Mouse (Mus musculus): ENCODE data around the gene Stard7. TPM values are rescaled to one million over a fixed set of nuclear protein-coding genes. Genes with fewer than 3 reads are reported as not detected.
"Not testable (repeated sequence)": the region's sequence is repeated elsewhere in the genome, so short reads cannot be mapped to it uniquely, and the experiment has no call there.

The Stard7 gene
- polyA plus RNA-seq, 1 experiment from 2014 or later: 72.7 TPM

GRCm38 (mm10) chr2:127270300-127271041 is 453 bp downstream of the Stard7 start:
- Histone ChIP-seq H3K9ac (replicated peaks; ENCODE audit: low read depth, low read length) (peak overlapping the region; percentile 80), H3K4me3 (ENCODE audit: low read depth, low read length) (peak overlapping the region; percentile 98), H3K27ac (ENCODE audit: low read length) (peak overlapping the region; percentile 94), H3K4me2 (replicated peaks; ENCODE audit: low read depth, low read length) (peak overlapping the region; percentile 83), H3K4me1 (ENCODE audit: control insufficient read depth, insufficient read depth, low read length) (peaks cover 13% of the 10 kb centered on the region), H3K9me3 (ENCODE audit: control insufficient read depth, low read depth, low read length) (no peaks in the 10 kb centered on the region), H3K27me3 (ENCODE audit: control insufficient read depth, insufficient read depth, low read length) (no peaks in the 10 kb centered on the region), H3K36me3 (ENCODE audit: control insufficient read depth, insufficient read depth, low read length) (no peaks in the 10 kb centered on the region)
- ATAC-seq (ENCODE audit: insufficient number of reproducible peaks, insufficient read depth, low FRiP score, low read depth): peak; percentile 95
- WGBS: under 1% methylated on average over 75 of the region's 75 CpGs

DNA sequence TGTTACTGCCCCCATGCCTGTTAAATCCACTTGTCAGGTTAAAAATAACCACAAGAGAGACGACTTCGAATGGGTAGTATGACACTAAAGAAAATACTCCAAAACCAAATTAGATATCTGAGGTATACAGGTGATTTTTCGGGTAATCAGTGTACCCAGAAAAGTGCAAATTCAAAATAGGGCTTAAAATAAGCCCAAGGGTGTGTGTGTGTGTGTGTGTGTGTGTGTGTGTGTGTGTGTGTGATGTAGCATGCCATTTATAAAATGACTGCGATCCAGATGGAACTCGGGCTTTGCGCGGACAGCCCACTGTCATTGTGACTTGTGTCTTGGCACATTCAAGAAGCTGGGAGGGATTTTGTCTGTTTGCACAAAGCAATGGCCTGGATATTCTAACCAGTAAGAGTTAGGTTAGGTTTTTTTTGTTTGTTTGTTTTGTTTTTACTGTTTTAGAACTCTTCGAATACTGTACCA is 1.1 kb downstream of the Stard7 start:
- Histone ChIP-seq H3K27ac (ENCODE audit: low read length) (peak overlapping the region; percentile 94; the same call in 1 of the 2 replicates), H3K4me2 (replicated peaks; ENCODE audit: low read depth, low read length) (peak overlapping the region; percentile 83), H3K9me3 (ENCODE audit: control insufficient read depth, low read depth, low read length) (no peaks in the 10 kb centered on the region), H3K36me3 (ENCODE audit: control insufficient read depth, insufficient read depth, low read length) (no peaks in the 10 kb centered on the region), H3K4me3 (ENCODE audit: low read depth, low read length) (peak overlapping the region; percentile 98), H3K9ac (replicated peaks; ENCODE audit: low read depth, low read length) (peak overlapping the region; percentile 80), H3K27me3 (ENCODE audit: control insufficient read depth, insufficient read depth, low read length) (no peaks in the 10 kb centered on the region), H3K4me1 (ENCODE audit: control insufficient read depth, insufficient read depth, low read length) (peaks cover 13% of the 10 kb centered on the region)
- no peak for ATAC-seq (ENCODE audit: insufficient number of reproducible peaks, insufficient read depth, low FRiP score, low read depth)
- 8% methylated on average over 8 of the region's 8 CpGs for WGBS

DNA sequence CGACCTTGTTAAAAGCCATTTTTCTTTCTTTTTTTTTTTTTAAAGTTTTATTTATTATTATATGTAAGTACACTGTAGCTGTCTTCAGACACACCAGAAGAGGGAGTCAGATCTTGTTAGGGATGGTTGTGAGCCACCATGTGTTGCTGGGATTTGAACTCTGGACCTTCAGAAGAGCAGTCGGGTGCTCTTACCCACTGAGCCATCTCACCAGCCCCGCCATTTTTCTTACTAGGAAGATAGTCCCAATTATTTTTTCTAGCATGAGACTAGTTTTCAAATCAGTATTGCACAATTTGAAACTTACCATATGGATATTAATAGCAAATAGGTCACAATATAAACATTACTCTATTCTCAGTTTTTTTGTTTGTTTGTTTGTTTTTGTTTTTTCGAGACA is 2.0 kb downstream of the Stard7 start:
- H3K9ac ChIP-seq (replicated peaks; ENCODE audit: low read depth, low read length); H3K4me2 ChIP-seq (replicated peaks; ENCODE audit: low read depth, low read length); H3K27me3 ChIP-seq (ENCODE audit: control insufficient read depth, insufficient read depth, low read length); H3K36me3 ChIP-seq (ENCODE audit: control insufficient read depth, insufficient read depth, low read length); H3K27ac ChIP-seq (ENCODE audit: low read length); H3K9me3 ChIP-seq (ENCODE audit: control insufficient read depth, low read depth, low read length); ATAC-seq (ENCODE audit: insufficient number of reproducible peaks, insufficient read depth, low FRiP score, low read depth); H3K4me3 ChIP-seq (ENCODE audit: low read depth, low read length): not testable (repeated sequence)
- WGBS: 92% methylated on average over 4 of the region's 4 CpGs
- H3K4me1 ChIP-seq (ENCODE audit: control insufficient read depth, insufficient read depth, low read length): peaks cover 13% of the 10 kb centered on the region

- Histone ChIP-seq H3K27me3 (ENCODE audit: control insufficient read depth, insufficient read depth, low read length) (no peaks in the 10 kb centered on the region), H3K4me1 (ENCODE audit: control insufficient read depth, insufficient read depth, low read length) (peaks cover 13% of the 10 kb centered on the region), H3K9ac (replicated peaks; ENCODE audit: low read depth, low read length) (no peak overlapping the region), H3K36me3 (ENCODE audit: control insufficient read depth, insufficient read depth, low read length) (no peaks in the 10 kb centered on the region), H3K9me3 (ENCODE audit: control insufficient read depth, low read depth, low read length) (no peaks in the 10 kb centered on the region), H3K27ac (ENCODE audit: low read length) (no peak overlapping the region), H3K4me3 (ENCODE audit: low read depth, low read length) (no peak overlapping the region), H3K4me2 (replicated peaks; ENCODE audit: low read depth, low read length) (no peak overlapping the region)
- 94% methylated on average over 3 of the region's 3 CpGs for WGBS
- no peak for ATAC-seq (ENCODE audit: insufficient number of reproducible peaks, insufficient read depth, low FRiP score, low read depth)
These were observed 2.8 kb downstream of the Stard7 start for GRCm38 (mm10) chr2:127272806-127273205.

- Histone ChIP-seq H3K4me2 (replicated peaks; ENCODE audit: low read depth, low read length) (no peak overlapping the region), H3K4me1 (ENCODE audit: control insufficient read depth, insufficient read depth, low read length) (peaks cover 13% of the 10 kb centered on the region), H3K9ac (replicated peaks; ENCODE audit: low read depth, low read length) (no peak overlapping the region), H3K36me3 (ENCODE audit: control insufficient read depth, insufficient read depth, low read length) (no peaks in the 10 kb centered on the region), H3K9me3 (ENCODE audit: control insufficient read depth, low read depth, low read length) (no peaks in the 10 kb centered on the region), H3K27me3 (ENCODE audit: control insufficient read depth, insufficient read depth, low read length) (no peaks in the 10 kb centered on the region), H3K4me3 (ENCODE audit: low read depth, low read length) (no peak overlapping the region), H3K27ac (ENCODE audit: low read length) (no peak overlapping the region)
- WGBS: 87% methylated on average over 2 of the region's 2 CpGs
- ATAC-seq (ENCODE audit: insufficient number of reproducible peaks, insufficient read depth, low FRiP score, low read depth): no peak
These were observed 4.6 kb downstream of the Stard7 start for GRCm38 (mm10) chr2:127274590-127274989.

DNA sequence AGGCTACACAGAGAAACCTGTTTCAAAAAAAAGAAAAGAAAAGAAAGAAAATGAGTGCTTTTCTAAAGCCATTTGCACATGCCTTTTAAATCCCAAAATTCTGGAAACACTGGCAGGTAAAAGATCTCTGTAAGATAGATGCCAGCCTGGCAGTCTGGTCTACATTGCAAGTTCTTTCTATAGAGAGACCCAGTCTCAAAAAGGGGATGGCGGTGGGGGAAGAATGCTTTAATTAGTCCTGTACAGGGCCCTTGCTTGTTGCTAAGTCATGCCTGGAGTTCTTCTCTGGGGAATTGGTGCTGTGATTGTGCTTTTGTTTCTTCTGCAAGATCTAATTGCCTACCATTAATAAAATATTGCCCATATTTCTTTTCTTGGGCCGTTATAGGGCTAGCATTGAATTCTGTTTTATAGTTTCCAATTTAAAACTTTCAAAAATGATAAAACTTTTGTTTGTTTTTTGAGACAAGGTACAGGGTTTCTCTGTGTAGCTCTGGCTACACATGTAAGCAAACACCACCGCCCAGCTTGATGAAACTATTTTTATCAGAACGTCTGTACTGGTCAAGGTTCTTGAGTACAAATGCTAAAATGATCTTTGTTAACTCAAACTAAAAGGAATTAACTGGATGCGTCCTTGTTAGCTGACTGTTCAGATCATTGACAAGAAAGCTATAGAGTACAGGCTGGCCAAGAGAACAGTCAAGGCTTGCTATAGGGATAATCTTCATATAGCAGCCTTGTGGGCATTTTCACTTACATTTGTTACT is 5.7 kb downstream of the Stard7 start:
- Histone ChIP-seq H3K27ac (ENCODE audit: low read length) (no peak overlapping the region), H3K27me3 (ENCODE audit: control insufficient read depth, insufficient read depth, low read length) (no peaks in the 10 kb centered on the region), H3K36me3 (ENCODE audit: control insufficient read depth, insufficient read depth, low read length) (no peaks in the 10 kb centered on the region), H3K4me2 (replicated peaks; ENCODE audit: low read depth, low read length) (no peak overlapping the region), H3K4me1 (ENCODE audit: control insufficient read depth, insufficient read depth, low read length) (peaks cover 13% of the 10 kb centered on the region), H3K9ac (replicated peaks; ENCODE audit: low read depth, low read length) (no peak overlapping the region), H3K4me3 (ENCODE audit: low read depth, low read length) (no peak overlapping the region), H3K9me3 (ENCODE audit: control insufficient read depth, low read depth, low read length) (no peaks in the 10 kb centered on the region)
- 76% methylated on average over 5 of the region's 5 CpGs for WGBS
- no peak for ATAC-seq (ENCODE audit: insufficient number of reproducible peaks, insufficient read depth, low FRiP score, low read depth)

DNA sequence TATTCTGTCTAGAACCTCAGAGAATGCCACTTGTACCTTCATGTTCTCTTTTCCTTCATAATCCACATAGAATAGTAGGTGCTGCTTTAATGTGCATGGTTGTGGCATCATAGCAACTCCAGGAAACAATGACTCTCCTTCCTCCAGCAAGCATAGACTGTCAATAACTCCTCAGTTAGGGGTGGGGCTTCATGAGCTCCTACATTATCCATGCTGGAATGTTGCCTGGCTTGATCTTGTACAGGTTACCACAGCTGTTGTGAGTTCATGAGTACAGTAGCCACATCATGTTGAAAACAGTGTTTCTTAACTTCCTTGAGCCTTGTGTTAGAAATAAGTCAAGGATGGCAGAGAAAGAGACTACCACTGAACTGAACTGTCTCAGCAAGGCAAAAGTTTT is 8.1 kb downstream of the Stard7 start:
- H3K27ac ChIP-seq (ENCODE audit: low read length): no peak overlapping the region
- H3K4me1 ChIP-seq (ENCODE audit: control insufficient read depth, insufficient read depth, low read length): 0 out of 2 replicates have a peak, but pooled peaks cover 7% of the 10 kb centered on the region
- no peaks in the 10 kb centered on the region for H3K27me3 ChIP-seq (ENCODE audit: control insufficient read depth, insufficient read depth, low read length)
- H3K9ac ChIP-seq (replicated peaks; ENCODE audit: low read depth, low read length): no peak overlapping the region
- H3K9me3 ChIP-seq (ENCODE audit: control insufficient read depth, low read depth, low read length): no peaks in the 10 kb centered on the region
- H3K36me3 ChIP-seq (ENCODE audit: control insufficient read depth, insufficient read depth, low read length): no peaks in the 10 kb centered on the region
- no peak for ATAC-seq (ENCODE audit: insufficient number of reproducible peaks, insufficient read depth, low FRiP score, low read depth)
- H3K4me2 ChIP-seq (replicated peaks; ENCODE audit: low read depth, low read length): no peak overlapping the region
- no peak overlapping the region for H3K4me3 ChIP-seq (ENCODE audit: low read depth, low read length)

- no peak overlapping the region for H3K9ac ChIP-seq (replicated peaks; ENCODE audit: low read depth, low read length)
- ATAC-seq (ENCODE audit: insufficient number of reproducible peaks, insufficient read depth, low FRiP score, low read depth): no peak
- no peak overlapping the region for H3K4me2 ChIP-seq (replicated peaks; ENCODE audit: low read depth, low read length)
- no peaks in the 10 kb centered on the region for H3K27me3 ChIP-seq (ENCODE audit: control insufficient read depth, insufficient read depth, low read length)
- 63% methylated on average over 4 of the region's 4 CpGs for WGBS
- no peak overlapping the region for H3K27ac ChIP-seq (ENCODE audit: low read length)
- no peaks in the 10 kb centered on the region for H3K9me3 ChIP-seq (ENCODE audit: control insufficient read depth, low read depth, low read length)
- peaks cover 43% of the 10 kb centered on the region for H3K36me3 ChIP-seq (ENCODE audit: control insufficient read depth, insufficient read depth, low read length)
- H3K4me3 ChIP-seq (ENCODE audit: low read depth, low read length): no peak overlapping the region
- no peaks in the 10 kb centered on the region for H3K4me1 ChIP-seq (ENCODE audit: control insufficient read depth, insufficient read depth, low read length)
These were observed 22.2 kb downstream of the Stard7 start for GRCm38 (mm10) chr2:127292250-127292649.

Measured in stomach, embryonic 14.5 days (tissue).